Mouse (Mus musculus) lung, embryonic 14.5 days (tissue): ENCODE measurements around the gene Spata33. TPM values are rescaled to one million over a fixed set of nuclear protein-coding genes. Genes with fewer than 3 reads are reported as not detected.

Experiments used
- ATAC-seq: fragments of 200-750 bp; cut with Nextera tagmentation; 2 replicates; pipeline ENCODE4 v1.8.0; 2017; ENCODE audit warnings: mild to moderate bottlenecking, moderate TSS enrichment, moderate library complexity; ENCODE audit not compliant: insufficient read depth
- DNase-seq: peaks from one replicate; pipeline ENCODE4 v3.0.0-alpha.2; 2015
- H3K27ac ChIP-seq: fragments of 300-500 bp; sonication (generic); 2 replicates; pipeline ENCODE4 v1.5.1; 2014; ENCODE audit warnings: low read depth, mild to moderate bottlenecking, moderate library complexity
- H3K27me3 ChIP-seq: fragments of 300-500 bp; sonication (generic); 2 replicates; pipeline ENCODE4 v1.6.1; 2014; ENCODE audit warnings: low read length, control low read depth; ENCODE audit not compliant: insufficient read depth
- H3K36me3 ChIP-seq: fragments of 300-500 bp; sonication (generic); 2 replicates; pipeline ENCODE4 v1.6.1; 2014; ENCODE audit warnings: control low read depth; ENCODE audit not compliant: insufficient read depth
- H3K4me1 ChIP-seq: fragments of 300-500 bp; sonication (generic); 2 replicates; pipeline ENCODE4 v1.6.1; 2014; ENCODE audit warnings: antibody characterized with exemption, control low read depth; ENCODE audit not compliant: insufficient read depth
- H3K4me2 ChIP-seq: fragments of 300-500 bp; sonication (generic); 2 replicates; pipeline ENCODE4 v1.6.1; 2014; ENCODE audit warnings: mild to moderate bottlenecking
- H3K4me3 ChIP-seq: fragments of 300-500 bp; sonication (generic); 2 replicates; pipeline ENCODE4 v1.5.1; 2014; ENCODE audit warnings: low read depth, low read length
- H3K9ac ChIP-seq: fragments of 300-500 bp; sonication (generic); 2 replicates; pipeline ENCODE4 v1.6.1; 2014
- H3K9me3 ChIP-seq: fragments of 300-500 bp; sonication (generic); 2 replicates; pipeline ENCODE4 v1.6.1; 2016; ENCODE audit warnings: low read depth, low read length, control low read depth
- CTCF ChIP-seq: IDR thresholded peaks from 2 replicates; pipeline ENCODE4 v1.5.1; 2016; ENCODE audit warnings: antibody characterized with exemption, low read depth
- WGBS: fragments of 180-500 bp; shearing (Covaris S2); extraction: QIAGEN DNeasy Blood & Tissue Kit; methylation state at CpG from one replicate; pipeline ENCODE4 v1.1.7; 2014; 5-methylcytosine and 5-hydroxymethylcytosine counted together
- polyA plus RNA-seq: library from polyadenylated mRNA; unstranded; fragments of >200 nt; fragmentation: Nextera tagmentation; extraction: Ambion mirVana; gene quantifications from 2 replicates; pipeline ENCODE4 v1.2.1, GENCODE M21; 2014

Gene Spata33
- polyA plus RNA-seq, 1 experiment from 2014 or later = 3.1 TPM

- TF ChIP-seq CTCF = no peak
- Histone ChIP-seq H3K4me1 (0 out of 2 replicates have a peak, but pooled peaks cover 6% of the 10 kb centered on the region), H3K36me3 (peaks cover 22% of the 10 kb centered on the region), H3K4me3 (no peak overlapping the region), H3K9ac (no peak overlapping the region), H3K4me2 (no peak overlapping the region), H3K9me3 (no peaks in the 10 kb centered on the region), H3K27ac (no peak overlapping the region), H3K27me3 (peaks cover 15% of the 10 kb centered on the region; the same call in 1 of the 2 replicates)
- ATAC-seq = no peak
- 85% methylated on average over 10 of the region's 10 CpGs for WGBS
- no peak for DNase-seq
Measured at GRCm38 (mm10) chr8:123239398-123239797, 26.8 kb downstream of the Spata33 start.

- no peaks in the 10 kb centered on the region for H3K9me3 ChIP-seq
- 74% methylated on average over 7 of the region's 7 CpGs for WGBS
- H3K4me3 ChIP-seq = no peak overlapping the region
- no peak overlapping the region for H3K27ac ChIP-seq
- ATAC-seq (no peak), DNase-seq (no peak)
- no peaks in the 10 kb centered on the region; the same call in 1 of the 2 replicates for H3K27me3 ChIP-seq
- H3K4me2 ChIP-seq = no peak overlapping the region
- H3K9ac ChIP-seq = no peak overlapping the region
- H3K36me3 ChIP-seq = peaks cover 51% of the 10 kb centered on the region
- TF ChIP-seq CTCF = no peak
- no peaks in the 10 kb centered on the region for H3K4me1 ChIP-seq
Measured at GRCm38 (mm10) chr8:123242107-123242923, 29.7 kb downstream of the Spata33 start.

GRCm38 (mm10) chr8:123243053-123243452 lies 30.4 kb downstream of the Spata33 start:
- ATAC-seq (no peak), DNase-seq (no peak)
- Histone ChIP-seq H3K4me2 (no peak overlapping the region), H3K27ac (no peak overlapping the region), H3K36me3 (peaks cover 59% of the 10 kb centered on the region), H3K27me3 (no peaks in the 10 kb centered on the region), H3K9me3 (no peaks in the 10 kb centered on the region), H3K4me1 (no peaks in the 10 kb centered on the region), H3K4me3 (no peak overlapping the region), H3K9ac (no peak overlapping the region)
- WGBS = 67% methylated on average over 11 of the region's 11 CpGs
- peak; percentile 38; the same call in 1 of the 2 replicates for TF ChIP-seq CTCF

- peaks cover 72% of the 10 kb centered on the region for H3K36me3 ChIP-seq
Measured at GRCm38 (mm10) chr8:123244382-123244781, 31.8 kb downstream of the Spata33 start.

GRCm38 (mm10) chr8:123245543-123245942 lies 32.9 kb downstream of the Spata33 start:
- TF ChIP-seq CTCF = no peak
- H3K27ac ChIP-seq = no peak overlapping the region
- WGBS = 88% methylated on average over 12 of the region's 12 CpGs
- no peaks in the 10 kb centered on the region for H3K9me3 ChIP-seq
- no peak for DNase-seq
- peaks cover 82% of the 10 kb centered on the region for H3K36me3 ChIP-seq
- no peak overlapping the region for H3K4me2 ChIP-seq
- no peaks in the 10 kb centered on the region for H3K27me3 ChIP-seq
- no peaks in the 10 kb centered on the region for H3K4me1 ChIP-seq
- H3K9ac ChIP-seq = no peak overlapping the region
- no peak overlapping the region for H3K4me3 ChIP-seq
- ATAC-seq = no peak

More at GRCm38 (mm10) chr8:123244382-123244781, 31.8 kb downstream of the Spata33 start:
- ATAC-seq (no peak), DNase-seq (no peak)
- TF ChIP-seq CTCF = no peak
- WGBS = 90% methylated on average over 4 of the region's 4 CpGs
- Histone ChIP-seq H3K4me3 (no peak overlapping the region), H3K27me3 (no peaks in the 10 kb centered on the region), H3K4me1 (no peaks in the 10 kb centered on the region), H3K27ac (no peak overlapping the region), H3K9ac (no peak overlapping the region), H3K4me2 (no peak overlapping the region), H3K9me3 (no peaks in the 10 kb centered on the region)

- 94% methylated on average over 6 of the region's 6 CpGs for WGBS
- Histone ChIP-seq H3K9ac (no peak overlapping the region), H3K27ac (no peak overlapping the region), H3K36me3 (peaks cover 83% of the 10 kb centered on the region), H3K4me2 (no peak overlapping the region), H3K9me3 (no peaks in the 10 kb centered on the region), H3K4me3 (no peak overlapping the region), H3K27me3 (no peaks in the 10 kb centered on the region), H3K4me1 (0 out of 2 replicates have a peak, but pooled peaks cover under 1% of the 10 kb centered on the region)
- no peak for DNase-seq
- no peak for ATAC-seq
- no peak for TF ChIP-seq CTCF
Measured at GRCm38 (mm10) chr8:123247748-123248147, 35.1 kb downstream of the Spata33 start.

- no peaks in the 10 kb centered on the region for H3K27me3 ChIP-seq
- no peak for TF ChIP-seq CTCF
- H3K4me3 ChIP-seq = no peak overlapping the region
- no peak overlapping the region for H3K9ac ChIP-seq
- H3K4me1 ChIP-seq = peaks cover 6% of the 10 kb centered on the region; the same call in 1 of the 2 replicates
- peaks cover 76% of the 10 kb centered on the region for H3K36me3 ChIP-seq
- no peak for ATAC-seq
- no peaks in the 10 kb centered on the region for H3K9me3 ChIP-seq
- H3K4me2 ChIP-seq = no peak overlapping the region
- no peak for DNase-seq
- H3K27ac ChIP-seq = no peak overlapping the region
- 89% methylated on average over 8 of the region's 8 CpGs for WGBS
Measured at GRCm38 (mm10) chr8:123248596-123248995, 36.0 kb downstream of the Spata33 start.
